Mouse (Mus musculus) neutrophil, adult 5-6 weeks (primary cell): ENCODE measurements around the gene Fip1l1. TPM values are rescaled to one million over a fixed set of nuclear protein-coding genes. Genes with fewer than 3 reads are reported as not detected.

ENCODE experiments used
- ATAC-seq: fragments of 151-379, 151-347 bp; 2 replicates; pipeline ENCODE4 v1.8.0; 2017; ENCODE audit warnings: mild to moderate bottlenecking, moderate TSS enrichment; ENCODE audit not compliant: insufficient number of reproducible peaks, poor library complexity, low FRiP score, severe bottlenecking; ENCODE audit errors: extremely low read depth
- total RNA-seq: library from RNA; stranded (forward); fragments of 200-1000 nt; gene quantifications from 2 replicates; pipeline ENCODE4 v1.2.3, GENCODE M21; 2017

Fip1l1 gene
- total RNA-seq, 1 experiment from 2014 or later: 167 TPM

DNA sequence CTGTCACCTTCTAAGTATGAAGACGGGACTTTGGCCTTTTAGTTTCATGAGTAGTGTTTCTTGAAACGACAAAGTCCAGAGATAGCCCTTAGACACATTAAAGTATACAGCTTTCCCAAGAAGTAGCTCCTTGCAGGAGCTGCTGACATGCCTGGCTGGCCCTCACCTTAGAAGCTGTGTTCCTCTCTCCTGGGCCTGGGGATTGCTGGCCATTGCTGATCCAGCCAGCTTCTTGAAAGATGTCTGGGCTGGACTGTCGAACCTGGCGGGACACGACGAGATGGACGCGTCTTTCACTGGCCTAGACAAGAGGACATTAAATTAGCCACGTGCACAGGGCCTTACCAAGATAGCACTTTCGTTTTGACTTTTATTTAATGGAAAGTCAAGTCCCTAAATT, 75.3 kb downstream of the Fip1l1 start:
- ATAC-seq: no peak

DNA sequence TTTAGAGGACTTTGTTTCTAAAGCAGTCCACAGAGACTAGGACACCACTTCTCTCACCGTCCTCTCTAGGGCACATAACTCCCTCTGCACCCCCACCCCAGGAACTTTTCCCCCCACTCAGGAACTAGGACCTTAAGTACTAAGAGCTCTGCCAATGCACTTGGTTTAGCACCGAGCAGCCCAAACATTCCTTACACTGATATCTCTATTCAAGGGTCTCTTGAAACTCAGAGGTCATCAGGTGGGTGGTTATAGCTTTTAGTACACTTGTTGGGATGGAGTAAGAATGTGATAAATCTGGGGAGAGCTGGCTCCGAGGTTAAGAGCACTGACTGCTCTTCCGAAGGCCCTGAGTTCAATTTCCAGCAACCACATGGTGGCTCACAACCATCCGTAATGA, 77.5 kb downstream of the Fip1l1 start:
- ATAC-seq: no peak

DNA sequence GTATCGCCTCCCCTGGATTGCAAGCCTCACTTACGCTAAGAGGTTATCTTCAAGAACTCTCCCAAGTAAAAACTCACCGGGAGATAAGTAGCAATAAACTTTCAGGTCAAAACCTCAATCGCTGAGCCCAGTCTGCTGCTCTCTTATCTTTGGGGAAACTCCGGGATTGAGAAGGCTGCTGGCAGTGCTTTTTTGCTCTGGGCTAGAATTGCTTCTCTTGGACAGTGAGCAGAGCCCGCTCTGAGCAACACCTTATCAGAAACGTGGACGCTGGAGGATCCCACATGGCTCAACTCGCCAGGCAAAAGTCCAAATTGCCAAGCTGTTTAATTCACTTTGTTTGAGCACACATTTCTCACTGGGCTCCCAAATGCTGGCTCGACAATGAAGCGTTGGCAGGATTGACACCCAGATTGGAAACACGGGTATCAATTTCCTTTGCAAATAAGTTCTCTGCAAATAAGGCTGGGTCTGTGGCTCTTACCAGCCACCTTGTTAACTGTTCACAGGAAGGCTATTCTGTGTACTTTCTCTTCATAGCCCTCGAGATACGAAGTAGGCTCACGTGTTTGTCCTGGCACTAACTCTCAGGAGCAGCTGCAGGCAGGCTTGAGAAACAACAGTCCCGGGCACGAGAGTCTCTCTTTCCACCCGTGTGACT, 78.4 kb downstream of the Fip1l1 start:
- ATAC-seq: no peak

GRCm38 (mm10) chr5:74617816-74618572, 82.7 kb downstream of the Fip1l1 start:
- ATAC-seq: no peak

DNA sequence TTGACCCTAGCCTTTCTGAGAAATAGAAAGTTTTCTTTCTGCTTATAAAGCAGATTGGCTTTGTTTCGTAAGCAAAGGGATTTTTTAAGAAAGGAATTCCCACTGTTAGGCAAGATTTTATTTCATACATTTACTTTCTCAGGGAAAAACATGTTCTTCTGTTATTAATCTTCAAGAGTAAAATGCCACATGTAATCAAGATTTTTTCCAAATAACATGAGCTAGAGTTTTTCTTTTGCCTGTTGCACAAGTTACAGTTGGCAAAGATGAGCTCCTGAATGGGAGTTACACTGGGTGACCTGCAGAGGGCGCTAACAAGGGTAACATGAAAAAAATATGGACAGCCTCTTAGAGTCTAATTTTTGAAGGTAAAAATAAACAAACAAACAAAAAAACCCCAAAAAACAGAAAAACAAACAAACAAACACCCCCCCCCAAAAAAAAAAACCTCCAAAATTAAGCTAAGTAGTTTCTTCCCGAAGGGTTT, 83.4 kb downstream of the Fip1l1 start:
- ATAC-seq: no peak

DNA sequence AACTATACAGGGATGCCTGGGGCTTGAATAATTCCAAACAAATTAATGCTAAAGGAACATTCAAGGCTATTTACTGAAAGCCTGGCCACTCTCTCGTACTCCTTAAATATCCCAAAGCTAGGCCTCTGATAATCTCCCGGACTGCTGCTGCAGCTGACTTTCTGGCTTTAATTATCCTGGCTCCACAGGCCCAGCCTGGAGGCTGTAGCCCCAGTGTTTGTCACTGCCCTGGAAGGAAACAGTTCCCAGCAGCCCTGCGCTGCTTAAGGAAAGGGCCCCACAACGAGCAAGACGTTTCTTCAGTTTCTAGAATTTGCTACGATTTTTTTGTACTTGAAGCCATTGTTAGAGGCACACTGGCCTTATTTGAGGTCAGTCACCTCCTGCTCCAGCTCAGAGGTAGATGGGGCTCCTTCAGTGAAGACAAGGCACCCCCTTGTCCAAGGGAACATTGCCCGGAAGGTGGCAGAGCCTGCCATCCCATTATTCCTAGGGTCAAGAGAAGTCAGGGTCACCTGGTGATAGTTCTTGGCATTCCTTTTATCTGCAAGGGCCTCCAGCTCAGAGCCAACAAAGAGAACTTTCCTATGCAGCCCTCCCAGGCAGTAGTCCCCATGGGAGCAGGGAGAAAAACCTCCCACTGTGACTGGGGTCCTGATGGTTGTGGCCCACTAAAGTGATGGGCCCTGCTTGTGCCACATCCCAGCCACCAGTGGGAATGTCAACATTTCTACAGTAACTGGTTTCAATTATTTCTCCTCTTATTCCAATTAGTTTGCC, 86.6 kb downstream of the Fip1l1 start:
- no peak for ATAC-seq

DNA sequence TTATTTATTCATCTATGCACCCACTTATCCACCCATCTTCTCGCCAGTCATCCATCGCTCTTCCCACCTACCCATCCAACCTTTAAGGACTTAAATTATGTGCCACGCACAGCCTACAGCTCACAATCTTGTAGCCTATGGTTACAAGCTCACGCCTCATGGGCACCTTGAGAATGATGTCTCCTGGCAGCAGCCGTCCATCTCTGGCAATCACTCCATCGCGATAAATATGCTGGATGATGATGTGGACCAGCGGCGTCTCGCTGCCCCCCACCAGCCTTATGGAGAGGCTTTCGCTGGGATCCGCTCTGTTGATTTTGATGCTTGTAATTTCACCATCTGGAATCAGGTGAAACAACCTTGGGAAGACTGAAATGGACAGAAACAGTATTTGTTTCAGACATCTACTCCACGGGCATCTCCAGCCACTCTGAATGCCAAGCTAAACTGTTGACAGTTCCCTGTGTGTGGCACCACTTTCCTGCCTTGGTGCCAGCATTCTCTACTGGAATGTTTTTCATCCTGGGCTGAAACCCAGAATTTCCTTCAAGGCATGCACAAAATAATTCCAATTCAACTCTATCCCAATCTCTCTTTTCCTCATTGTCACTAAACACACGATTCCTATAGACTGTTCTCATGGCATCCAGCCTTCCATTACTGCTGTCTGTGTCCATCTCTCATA, 88.2 kb downstream of the Fip1l1 start:
- ATAC-seq: no peak

DNA sequence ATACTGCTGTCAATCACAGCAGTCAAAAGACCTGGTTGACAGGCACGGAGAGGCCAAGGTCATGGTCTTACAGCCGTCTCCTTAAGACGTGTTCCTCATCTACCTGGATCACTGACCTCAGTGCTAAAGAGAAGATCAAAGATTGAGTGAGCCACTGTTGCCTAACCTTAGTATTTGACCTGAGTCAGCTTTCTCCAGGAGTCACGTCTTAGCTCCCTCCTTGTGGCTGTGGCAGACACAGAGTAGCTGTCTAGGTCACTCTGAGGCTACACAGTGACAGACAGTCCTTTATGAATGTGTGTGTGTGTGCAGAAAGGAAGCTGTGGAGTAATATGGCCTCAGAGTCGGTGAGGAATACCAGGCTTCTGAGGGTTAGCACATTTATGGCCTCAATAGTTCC, 89.1 kb downstream of the Fip1l1 start:
- ATAC-seq: no peak

DNA sequence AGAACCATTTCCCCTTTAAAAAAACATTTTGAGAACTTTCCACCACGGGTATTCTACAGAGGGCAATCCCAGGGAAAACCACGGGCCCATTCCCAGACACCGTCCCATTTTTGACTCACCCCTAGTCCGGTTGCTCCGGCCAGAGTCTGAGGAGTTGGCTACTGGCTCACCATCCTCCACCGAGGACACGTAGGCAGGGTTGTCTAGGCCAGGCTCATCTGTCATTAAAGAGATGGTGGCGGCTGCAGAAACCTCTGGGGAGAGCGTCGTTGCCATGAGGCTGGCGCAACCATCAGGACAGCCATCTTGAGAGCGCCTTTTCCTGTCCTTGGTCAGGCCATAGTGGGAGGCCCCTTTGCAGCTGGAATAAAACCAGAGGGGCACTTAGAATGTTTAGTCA, 92.8 kb downstream of the Fip1l1 start:
- ATAC-seq: no peak

DNA sequence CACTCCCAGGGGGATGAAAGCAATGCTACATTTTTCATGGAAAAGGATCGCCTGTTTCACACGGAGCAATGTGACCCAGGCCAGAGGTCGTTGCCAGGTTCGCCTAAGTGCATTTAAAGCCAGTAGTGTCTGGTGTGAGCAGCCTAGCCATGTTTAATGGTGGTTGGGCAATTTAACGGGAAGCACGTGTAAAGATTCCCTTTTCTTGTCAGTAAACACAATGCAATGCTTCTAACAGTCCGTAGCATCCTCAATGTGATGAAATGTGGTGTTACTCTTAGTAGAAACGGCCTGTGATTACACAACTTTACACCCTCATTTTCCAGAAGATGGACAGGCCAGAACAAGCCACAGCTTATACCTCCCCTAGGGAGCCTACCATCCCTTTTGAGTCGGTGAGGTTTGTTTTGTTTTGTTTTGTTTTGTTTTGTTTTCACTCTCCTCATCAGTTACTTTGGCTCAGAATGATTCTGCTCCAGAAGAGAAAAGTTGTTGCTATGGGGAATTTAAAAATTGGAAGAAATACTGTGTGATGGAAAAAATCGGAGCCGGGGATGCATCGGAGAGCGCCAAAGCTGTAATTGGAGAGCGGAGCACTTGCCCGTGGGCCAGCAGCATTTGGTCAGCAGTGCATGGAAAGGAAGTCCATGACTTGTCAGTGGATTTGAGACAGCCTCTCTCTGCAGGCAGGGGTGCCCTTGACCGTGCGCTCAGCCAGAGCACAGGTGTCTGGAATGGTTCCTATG, 97.3 kb downstream of the Fip1l1 start:
- ATAC-seq: no peak

DNA sequence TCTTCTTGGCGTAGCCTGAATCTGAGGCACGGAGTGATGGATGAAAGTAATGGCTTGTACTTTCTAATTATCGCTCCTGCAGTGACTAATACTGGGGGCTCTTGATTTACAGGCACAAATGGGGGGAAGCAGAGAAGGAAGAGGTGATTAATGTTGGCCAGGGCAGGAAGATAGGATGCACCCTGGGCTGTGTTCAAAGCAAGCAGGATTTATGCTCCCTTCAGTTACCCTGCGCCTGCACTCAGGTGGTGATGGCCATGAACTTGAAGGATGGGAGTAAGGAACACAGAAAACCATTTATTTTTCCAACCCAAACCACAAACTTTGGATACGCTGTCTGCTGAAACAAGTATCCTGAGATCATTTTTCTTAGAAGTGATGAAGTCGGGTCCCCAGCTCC, 98.2 kb downstream of the Fip1l1 start:
- no peak for ATAC-seq

DNA sequence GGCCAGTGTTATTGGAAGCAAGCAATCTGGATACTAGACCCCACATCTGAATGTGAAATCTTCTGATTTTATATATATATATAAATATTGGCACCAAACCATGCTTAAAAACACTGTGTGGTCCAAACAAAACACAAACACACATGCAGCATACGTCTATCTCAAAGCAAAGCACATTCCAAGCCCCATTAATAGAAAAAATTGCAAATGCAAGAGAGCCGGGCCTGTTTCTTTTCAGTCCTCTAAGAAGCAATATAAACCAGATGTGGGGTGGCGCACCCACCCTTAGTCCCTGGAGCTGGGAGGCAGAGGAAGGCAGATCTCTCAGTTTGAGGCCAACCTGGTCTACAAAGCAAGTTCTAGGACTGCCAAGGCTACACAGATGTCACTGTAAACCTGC, 99.1 kb downstream of the Fip1l1 start:
- ATAC-seq: no peak

- no peak for ATAC-seq
Observed at GRCm38 (mm10) chr5:74639516-74639915, 104.3 kb downstream of the Fip1l1 start.

GRCm38 (mm10) chr5:74640504-74640903, 105.3 kb downstream of the Fip1l1 start:
- no peak for ATAC-seq

DNA sequence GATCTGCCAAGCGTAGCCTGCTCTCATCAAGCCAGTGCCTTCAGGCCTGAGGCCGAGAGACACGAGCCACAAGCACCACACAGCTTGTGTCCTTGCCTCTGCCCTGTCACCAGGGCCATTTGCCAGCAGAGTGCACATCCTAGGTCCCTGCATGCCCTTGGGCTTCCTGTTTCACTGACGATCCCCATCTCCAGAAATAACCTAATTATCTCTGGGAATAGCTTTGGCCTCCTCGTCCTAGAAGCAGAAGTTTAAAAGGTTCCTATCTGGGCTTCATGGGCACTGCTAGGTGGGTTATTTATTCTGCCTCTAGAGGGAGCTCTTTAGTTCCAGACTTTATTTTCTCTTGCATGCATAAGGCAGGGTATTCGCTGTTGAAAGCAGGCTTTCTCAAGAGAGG, 105.8 kb downstream of the Fip1l1 start:
- ATAC-seq: no peak

DNA sequence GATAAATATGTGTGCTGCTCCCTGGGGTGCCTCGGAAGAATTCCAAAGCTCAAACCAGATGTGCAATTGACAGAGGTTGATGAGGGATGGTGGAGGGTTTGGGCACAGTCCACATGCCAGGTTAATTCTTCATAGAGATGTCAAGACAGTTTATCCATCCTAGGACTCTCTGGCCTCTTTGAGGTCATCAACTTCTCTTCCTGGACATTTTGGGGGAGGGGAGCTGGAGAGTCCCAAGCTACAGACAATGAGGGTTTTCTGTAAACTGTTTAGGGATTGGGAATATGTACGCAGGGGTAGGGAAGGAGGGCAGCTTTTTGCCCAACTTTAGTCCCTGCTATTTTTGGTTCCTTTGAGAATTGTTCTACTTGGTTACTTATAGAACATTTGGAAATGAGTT, 107.0 kb downstream of the Fip1l1 start:
- ATAC-seq: no peak

GRCm38 (mm10) chr5:74647584-74647984, 112.3 kb downstream of the Fip1l1 start:
- no peak for ATAC-seq

DNA sequence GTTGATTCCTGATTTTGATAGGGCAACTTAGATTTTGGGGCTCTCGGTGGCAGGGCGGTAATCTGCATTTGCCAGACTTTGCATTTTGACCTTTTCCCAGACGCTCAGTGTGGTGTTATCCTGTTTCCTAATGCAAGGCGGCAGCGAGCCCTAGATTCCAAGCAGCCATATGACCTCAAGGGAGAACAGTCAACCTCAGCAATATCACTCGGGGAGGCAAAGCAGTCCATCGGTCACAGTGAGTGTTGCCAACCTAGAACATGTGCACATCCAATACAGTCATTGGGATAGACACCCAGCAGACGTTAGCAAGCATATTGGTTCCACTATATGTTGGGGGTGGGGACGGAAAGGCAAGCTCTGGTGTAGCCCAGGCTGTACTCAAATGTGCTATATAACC, 113.0 kb downstream of the Fip1l1 start:
- no peak for ATAC-seq
